Mouse (Mus musculus) spleen, postnatal 14 days (tissue): Measurements from ENCODE around the gene Cacng3.

Source experiments
- DNase-seq, 2 experiments: peaks; one replicate each; pipeline ENCODE4 v3.0.0; 2021 to 2022; ENCODE audit warnings: low spot score in 2 of 2

The Cacng3 gene

DNA sequence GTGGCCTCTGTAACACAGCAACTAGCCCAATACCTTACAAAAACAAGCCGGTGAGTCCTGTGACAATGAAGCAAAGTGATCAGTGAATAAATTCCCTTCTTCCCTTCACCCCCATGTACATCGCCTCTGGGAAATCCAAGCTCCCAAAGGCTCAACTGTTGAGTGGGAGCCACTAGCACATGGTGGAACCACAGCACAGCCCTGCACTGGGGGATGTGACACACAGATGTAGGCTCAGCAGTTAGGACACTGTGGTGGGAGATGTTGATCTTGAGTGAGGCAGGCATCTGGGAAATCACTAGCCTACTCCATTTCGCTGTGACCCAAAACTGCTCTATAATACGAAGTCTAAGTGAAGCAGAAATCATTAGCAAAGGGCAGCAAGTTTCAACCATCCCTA, 48.2 kb downstream of the Cacng3 start:
- no peak for DNase-seq

- DNase-seq, result peak in 1 of 2 experiments; percentile 3
These were observed 53.1 kb downstream of the Cacng3 start for GRCm38 (mm10) chr7:122723358-122723876.

GRCm38 (mm10) chr7:122726376-122726775, 56.1 kb downstream of the Cacng3 start:
- no peak for DNase-seq

DNA sequence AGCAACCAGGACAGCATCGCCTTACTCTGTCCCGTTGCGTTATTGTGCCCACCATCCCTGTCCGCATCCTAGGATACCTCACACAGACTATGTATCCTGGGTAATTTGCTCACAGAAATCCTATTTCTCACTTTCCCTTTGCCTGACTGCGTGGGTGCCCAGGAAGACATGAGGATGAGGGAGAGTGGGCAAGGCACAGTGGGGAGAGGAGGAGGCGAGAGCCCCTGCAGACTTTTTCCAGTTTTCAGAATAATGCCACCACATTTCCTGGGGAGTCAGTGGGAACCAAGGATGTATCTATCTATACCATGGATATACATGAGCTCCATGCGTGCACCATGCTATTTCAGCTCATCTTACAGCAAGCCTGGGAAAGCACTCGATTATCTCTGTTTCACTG, 57.9 kb downstream of the Cacng3 start:
- DNase-seq, result no peak

DNA sequence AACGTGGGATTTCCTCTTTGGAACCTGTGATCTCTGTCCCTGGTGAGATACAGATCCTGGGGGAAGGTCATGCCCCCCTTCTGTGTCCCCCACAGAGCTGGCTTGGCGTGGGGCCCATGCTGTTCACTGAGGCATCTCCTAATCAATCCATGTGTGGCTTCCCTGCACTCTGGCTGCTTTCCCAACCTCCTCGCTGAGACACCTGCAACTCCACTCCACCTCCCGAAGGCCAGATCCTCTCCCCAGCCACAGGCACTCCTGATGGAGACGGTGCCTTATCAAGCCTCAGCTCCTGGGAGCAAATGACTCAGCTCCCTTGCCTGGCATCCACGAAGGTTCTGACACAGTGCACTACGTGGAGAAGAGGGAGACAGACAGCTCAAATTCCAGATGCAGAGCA, 58.6 kb downstream of the Cacng3 start:
- no peak for DNase-seq

DNA sequence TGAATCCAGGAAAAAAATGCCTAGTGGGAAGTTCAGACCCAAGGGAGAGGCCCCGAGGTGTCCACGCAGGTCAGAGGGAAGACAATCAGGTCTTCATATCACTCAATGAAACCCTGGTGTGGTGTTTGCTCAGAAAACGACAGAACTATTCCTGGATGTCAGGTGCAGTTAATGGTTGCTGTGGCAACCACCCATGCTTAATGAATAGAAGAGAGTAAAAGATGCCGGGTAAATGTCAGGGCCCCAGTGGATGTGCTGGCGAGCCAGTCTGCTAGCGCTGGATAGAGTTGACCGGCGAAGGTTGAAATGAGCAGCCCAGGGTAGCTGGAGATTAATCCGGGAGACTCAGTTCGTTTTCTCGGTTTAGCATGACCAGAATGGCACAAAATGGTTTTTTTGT, 65.0 kb downstream of the Cacng3 start:
- DNase-seq, result no peak

DNA sequence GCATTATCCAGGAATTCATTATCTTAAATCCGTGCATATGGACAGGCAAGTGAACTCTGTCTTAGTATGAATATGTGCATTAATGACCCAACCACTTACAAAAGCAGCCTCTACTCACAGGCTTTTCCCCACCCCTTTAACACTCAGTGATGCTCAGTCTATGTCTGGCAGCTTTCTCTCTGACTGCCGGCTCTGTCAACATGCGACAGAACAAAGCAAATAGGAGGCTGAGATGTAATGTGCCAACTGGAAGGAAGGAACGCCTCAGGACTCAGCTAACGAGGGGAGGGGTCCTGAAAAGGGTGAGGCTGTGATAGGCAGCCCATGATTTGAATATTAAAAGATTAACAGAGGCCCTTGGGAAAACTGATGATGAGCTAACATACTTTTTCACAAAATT, 68.2 kb downstream of the Cacng3 start:
- DNase-seq, result no peak

DNA sequence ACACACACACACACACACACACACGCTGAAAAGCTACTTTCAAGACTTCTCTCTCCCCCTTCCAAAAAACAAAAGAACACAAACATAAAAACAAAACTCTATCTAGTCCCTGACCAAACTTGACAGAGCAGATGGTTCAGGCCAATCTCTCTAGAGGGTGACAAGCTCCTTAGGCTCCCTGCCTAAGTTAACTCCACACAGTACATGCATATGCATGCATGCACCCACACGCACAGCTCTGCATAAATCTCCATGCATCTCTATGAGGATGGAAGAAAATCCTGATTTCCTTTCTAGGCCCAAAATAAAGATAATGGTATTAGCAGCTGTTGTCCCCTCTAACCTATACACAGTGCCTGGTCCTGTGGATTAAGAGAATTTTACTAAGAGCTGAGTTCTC, 70.4 kb downstream of the Cacng3 start:
- DNase-seq, result no peak

- no peak for DNase-seq
These were observed 85.8 kb downstream of the Cacng3 start for GRCm38 (mm10) chr7:122755920-122756603.

- no peak for DNase-seq
These were observed 88.4 kb downstream of the Cacng3 start for GRCm38 (mm10) chr7:122758645-122759044.

DNA sequence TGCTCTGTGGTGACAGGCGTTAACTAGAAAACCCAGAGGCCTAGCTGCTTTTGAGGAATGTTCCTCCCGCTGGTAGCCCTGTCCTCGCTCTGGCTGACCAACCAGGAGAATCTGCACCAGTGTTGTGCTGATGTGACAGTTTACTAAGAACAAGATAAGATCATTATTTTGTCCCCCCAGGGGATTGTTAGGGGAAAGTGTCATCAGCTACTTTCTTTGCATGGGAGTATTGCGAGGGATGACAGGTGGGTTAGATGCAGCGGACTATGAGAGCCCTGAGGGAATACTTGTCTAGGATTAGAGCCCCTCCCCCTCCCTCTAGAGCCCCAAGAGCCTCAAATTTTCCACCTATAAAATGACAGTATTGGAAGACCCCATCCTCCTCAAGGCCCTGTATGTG, 94.2 kb downstream of the Cacng3 start:
- DNase-seq, result no peak

GRCm38 (mm10) chr7:122768292-122769020, 98.2 kb downstream of the Cacng3 start:
- no peak for DNase-seq

- no peak for DNase-seq
These were observed 109.3 kb downstream of the Cacng3 start for GRCm38 (mm10) chr7:122779601-122780000.

DNA sequence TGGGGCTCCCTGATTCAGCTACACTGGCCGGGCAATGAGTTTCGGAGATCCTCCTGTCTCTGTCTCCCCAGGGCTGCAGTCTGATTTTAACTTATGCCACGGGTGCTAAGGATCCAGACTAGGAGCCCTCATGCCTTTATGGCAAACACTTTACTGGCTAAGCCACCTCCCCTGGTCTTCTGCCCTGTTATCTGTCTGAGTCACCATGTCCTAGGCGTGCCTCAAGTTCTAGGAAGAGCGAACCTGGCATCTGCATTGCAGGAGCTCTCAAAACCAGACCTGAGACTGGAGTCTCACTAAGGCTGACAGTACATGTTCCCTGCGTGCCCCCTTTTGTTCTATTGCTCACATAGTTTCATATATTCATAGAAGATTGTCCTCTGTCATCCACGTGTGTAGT, 119.6 kb downstream of the Cacng3 start:
- DNase-seq, result no peak

- DNase-seq, result no peak
These were observed 123.5 kb downstream of the Cacng3 start for GRCm38 (mm10) chr7:122793655-122794346.

GRCm38 (mm10) chr7:122795140-122795539, 124.8 kb downstream of the Cacng3 start:
- DNase-seq, result no peak

DNA sequence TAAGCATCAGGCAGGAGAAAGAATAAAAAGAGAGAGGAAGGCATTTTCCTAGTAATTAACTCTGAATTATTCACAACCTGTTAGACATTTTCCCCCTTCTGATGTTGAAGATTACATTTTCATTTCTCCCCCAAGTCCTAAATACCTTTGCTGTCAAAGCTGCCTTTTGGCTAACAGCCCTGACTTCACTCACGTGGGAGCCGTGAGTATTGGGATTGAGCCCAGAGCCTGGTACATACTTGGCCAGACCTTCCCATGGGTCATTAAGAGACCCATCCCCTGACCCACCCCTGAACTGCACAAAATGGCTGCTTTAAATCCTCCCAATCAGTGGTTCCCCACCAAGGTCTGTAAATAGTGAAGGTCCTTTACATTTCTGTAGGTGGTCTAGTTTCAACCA, 130.5 kb downstream of the Cacng3 start:
- DNase-seq, result no peak

DNA sequence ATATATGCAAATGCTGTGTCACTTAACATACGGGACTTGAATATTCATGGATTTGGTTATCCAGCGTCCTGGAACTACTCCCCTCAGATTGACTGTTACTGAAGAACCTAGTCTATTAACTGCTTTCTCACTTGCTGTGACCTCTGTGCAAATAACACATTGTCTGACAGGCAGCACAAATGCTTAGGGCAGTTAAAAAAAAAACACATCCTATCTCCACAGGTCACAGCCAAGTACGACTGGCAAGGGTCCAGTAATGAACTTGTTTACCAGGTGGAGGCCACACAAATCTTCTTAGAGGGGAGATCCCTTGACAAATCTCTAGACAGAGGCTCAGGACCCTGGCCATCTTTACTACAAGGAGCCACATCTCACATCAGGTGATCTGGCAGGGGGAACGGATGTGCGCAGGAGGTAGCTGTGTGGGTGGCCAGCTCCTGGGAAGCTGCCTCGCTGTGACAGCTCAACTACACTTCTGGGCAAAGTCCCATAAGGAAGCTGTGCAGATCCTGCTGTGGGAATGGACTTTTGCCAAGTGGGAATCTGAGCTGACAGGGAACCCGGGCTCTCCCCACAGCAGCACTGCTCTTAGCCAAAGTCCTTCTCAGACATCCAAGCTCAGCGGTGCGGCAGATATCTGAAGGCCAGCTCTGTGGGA, 133.7 kb downstream of the Cacng3 start:
- DNase-seq, result no peak

DNA sequence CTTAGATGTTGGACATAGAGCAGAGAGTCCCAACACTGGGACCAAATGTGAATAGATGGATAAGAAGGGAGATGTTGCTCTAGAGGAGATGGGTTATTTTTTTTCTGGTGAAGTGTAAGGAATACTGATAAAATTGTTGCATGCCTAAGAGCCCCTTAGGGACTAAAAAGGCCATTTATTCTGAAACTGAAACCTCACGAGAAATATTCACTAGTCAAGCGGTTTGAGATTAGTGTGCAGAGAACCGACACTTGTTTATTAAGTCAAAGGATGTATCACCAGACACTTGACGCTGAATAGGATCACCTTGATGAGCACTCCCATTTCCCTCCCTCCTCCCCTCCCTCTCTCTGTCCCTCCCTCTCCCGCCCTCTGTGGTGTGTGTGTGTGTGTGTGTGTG, 136.2 kb downstream of the Cacng3 start:
- DNase-seq, result no peak

DNA sequence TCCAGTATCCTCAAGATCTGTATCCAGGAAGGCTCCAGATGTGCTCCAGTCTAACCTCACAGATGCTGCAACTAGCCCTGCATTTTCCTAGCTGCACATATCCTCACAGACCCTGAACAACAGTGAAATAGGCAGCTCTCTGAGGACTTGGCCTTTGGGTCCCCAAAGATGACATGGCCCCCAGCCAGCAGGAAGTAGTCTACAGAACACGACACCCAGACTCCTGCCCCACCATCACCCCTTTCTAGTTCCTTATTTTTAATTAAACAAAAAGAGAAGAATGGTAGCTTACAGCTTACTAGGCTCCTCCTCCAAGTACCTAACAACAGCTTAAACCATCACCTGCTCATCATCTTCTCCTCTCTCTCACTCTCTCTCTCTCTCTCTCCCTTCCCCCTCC, 143.4 kb downstream of the Cacng3 start:
- no peak for DNase-seq

GRCm38 (mm10) chr7:122817565-122817964, 147.3 kb downstream of the Cacng3 start:
- no peak for DNase-seq
